Mouse (Mus musculus) gonadal fat pad, adult 2 months (tissue): Measurements from ENCODE around the gene Lmf2. TPM values are rescaled to one million over a fixed set of nuclear protein-coding genes. Genes with fewer than 3 reads are reported as not detected.

Experiments used
- DNase-seq: peaks from one replicate; pipeline ENCODE4 v3.0.0-alpha.2; 2012; ENCODE audit warnings: low read depth
- polyA plus RNA-seq: library from polyadenylated mRNA; depleted of rRNA; stranded (reverse); fragments of >200 nt; gene quantifications from 2 replicates; pipeline ENCODE4 v1.2.3, GENCODE M21; 2012; rRNA removed

Lmf2 gene
- 42.6 and 49.3 TPM in 2 replicates for polyA plus RNA-seq

DNA sequence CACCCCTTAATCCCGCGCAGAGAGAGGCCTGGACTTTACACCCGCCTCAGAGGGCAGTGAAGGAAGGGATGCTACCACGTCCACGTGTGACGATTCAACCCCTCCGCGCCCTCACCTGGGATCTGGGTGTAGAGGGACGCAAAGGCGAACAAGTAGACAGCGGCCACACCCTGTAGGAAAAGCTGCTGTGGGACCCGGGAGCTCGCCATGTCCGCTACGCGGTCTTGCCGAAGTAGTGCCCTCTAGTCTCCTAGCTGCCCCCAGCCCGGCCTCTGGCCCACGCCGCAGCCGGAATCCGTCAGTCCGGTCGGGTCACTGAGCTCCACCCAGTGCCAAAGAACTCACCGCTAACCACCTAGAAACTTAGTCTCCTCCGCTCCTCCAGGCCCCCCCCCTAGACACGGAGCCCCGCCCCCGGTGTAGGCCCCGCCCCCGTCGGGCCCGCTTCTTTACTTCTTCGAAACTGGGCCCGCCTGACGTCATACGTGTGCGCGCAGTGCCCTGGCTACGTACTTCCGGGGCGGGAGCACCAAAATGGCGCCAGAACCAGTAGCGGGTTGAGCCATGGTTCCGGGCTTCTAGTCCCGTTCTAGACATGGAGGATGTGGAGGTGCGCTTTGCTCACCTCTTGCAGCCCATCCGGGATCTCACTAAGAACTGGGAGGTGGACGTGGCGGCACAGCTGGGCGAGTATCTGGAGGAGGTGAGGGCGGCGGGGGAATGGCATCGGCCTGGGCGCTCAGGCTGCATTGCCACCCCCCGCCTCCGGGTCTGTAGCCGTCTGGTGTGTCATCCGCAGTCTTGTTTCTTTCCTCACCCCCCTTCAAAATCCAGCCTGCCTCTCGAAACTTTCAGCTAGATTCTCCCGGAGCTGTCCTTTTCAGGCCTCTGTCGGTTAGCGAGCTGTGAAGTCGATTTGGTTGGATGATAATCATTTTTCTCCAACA, at the start of gene Lmf2, which contains the start of gene Ncaph2:
Gene Lmf2, minus strand, starts transcription at position 419 of the 947 bp plus-strand sequence.
Gene Ncaph2, plus strand, starts transcription at position 479 of the 947 bp plus-strand sequence.
- DNase-seq, result peak; percentile 47

GRCm38 (mm10) chr15:89404831-89405623, 49.6 kb upstream of the Lmf2 start:
- DNase-seq, result no peak

DNA sequence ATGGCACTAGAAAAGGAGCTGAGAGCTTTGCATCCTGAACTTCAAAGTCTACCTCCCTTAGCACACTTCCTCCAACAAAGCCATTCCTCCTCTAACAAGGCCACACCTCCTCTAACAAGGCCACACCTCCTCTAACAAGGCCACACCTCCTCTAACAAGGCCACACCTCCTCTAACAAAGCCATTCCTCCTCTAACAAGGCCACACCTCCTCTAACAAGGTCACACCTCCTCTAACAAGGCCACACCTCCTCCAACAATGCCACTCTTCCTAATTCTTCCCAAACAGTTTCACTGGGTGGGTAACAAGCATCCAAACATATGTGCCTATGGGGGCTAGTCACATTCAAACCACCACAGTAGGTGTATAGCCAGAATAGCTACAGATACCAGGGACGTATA, 47.0 kb upstream of the Lmf2 start:
- DNase-seq, result no peak

- DNase-seq, result no peak
These were observed 44.3 kb upstream of the Lmf2 start for GRCm38 (mm10) chr15:89399716-89400115.

DNA sequence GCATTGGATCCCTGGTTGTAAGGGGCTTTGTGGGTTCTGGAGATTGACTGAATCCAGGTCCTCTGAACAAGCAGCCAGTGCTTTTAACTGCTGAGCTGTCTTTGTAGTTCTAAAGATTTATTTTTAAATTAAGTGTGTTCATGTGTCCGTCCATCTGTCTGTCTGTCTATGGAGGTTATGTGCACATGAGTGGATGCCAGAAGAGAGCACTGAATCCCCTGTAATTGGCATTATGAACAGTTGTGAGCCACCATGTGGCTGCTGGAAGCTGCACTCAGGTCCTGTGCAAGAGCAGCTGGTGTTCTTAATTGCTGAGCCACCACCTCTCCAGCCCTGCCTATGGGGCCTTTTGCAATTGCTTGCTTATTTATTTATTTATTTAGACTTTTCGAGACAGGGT, 42.7 kb upstream of the Lmf2 start:
- no peak for DNase-seq

GRCm38 (mm10) chr15:89396883-89397282, 41.4 kb upstream of the Lmf2 start:
- no peak for DNase-seq

GRCm38 (mm10) chr15:89390081-89390480, 34.6 kb upstream of the Lmf2 start:
- no peak for DNase-seq

GRCm38 (mm10) chr15:89387127-89387526, 31.7 kb upstream of the Lmf2 start:
- no peak for DNase-seq

DNA sequence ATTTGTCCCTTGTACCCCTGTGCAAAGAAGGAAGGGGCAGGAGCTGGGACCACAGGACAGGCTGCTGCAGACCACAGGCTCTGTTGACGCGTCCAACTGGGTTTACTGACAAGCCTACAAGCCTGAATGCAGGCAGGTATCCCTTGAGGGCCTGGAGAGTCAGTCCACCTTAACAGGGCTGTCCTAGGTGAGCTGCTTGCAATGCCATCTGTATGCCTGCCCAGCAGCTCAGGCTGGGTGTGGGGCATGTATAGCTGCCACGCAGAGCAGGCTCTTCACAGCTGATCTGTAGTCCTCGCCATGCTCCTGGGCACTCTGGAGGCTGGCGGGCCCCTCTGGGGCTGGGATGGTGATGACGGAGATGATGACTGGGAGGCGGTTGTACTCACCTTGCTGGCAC, 29.2 kb upstream of the Lmf2 start, which contains the start of gene Klhdc7b:
Gene Klhdc7b, plus strand, starts transcription at position 301 of the 400 bp plus-strand sequence.
- no peak for DNase-seq

DNA sequence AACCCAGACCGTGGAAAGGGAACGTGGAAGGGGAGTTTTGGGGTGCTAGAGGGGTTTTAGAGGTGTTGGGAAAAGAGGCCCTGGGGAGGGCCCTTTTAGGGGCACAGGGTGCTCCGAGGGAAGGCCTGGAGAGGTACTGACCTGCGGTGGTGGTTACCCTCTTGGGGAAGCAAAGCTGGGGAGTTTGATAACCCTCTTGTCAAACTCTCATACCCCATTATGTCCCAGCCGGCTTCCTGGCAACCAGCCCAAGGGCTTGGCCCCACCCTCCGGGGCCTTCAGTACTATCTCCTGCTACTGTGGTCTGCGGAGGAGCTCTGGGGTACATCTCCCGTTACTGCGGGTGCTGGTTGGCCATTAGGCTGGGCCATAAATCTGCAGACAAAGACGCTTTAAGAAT, 24.0 kb upstream of the Lmf2 start:
- no peak for DNase-seq

DNA sequence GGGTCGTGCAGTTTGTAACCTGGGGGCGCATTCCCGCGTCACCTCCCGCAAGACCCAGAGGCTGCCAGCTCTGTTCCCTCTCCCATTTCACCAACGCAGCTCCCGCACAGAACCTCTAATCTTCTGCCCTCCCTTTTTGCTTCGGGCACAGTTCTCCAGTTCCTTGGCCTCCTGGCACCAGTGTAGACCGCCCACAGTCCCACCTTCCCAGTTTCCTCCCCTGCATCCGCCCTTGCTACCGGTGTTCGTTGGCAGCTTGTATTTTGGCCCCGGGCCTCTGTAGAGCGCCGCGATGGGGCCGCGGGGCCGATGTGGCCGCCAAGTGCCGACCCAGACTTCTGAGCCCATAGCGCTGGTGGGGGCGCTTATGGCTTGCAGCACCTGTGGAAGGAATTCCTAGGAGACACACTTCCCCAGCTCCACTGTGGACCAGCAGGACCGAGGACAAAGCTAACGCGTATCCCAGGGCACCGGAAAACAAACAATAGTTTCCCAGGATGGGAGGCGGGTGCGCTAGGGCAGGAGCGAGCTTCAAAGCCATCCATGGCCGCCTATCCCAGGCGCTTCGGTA, 23.5 kb upstream of the Lmf2 start, which contains the start of gene Odf3b:
Gene Odf3b, minus strand, starts transcription at position 452 of the 571 bp plus-strand sequence.
- no peak for DNase-seq

DNA sequence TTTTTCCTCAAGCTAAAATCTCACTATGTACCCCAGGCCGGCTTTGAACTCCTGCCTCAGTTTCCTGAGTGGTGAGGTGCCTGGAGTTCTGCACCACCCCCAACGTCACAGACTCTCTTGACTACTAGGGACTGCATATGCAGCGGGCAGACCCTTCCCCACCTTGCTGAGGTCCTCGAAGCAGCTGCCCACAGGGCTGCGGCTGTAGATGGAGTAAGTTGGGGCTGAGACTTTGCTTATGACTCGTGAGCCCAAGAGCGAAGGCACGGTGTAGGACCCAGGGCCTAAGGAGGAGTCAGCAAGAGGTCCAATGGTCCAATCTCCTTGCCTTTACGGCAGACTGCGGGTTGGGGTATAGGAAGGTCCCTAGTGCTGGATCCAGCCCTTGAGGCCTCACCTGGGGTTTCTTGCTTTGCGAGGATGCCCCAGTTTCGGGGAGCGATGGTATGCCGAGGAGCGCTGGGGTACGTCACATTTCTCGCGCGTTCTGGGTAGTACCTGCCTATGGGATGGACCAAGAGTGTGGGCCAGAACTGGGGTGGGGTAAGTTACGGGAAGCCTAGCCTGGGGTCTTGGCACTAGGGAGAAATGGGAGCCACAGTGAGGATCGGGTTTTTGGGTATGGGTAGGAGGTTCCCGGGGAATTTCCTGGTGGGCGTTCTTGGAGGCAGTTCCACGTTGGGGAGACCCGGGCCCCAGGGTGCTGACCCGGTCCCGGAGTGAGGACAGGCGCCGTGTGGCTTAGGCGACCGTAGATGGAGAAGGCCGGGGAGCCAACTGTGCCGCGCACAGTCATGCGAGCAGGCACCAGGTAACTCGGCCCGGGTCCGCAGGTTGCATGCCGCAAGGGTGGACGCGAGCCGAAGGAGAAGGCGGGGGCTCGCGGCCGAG, 22.7 kb upstream of the Lmf2 start:
- DNase-seq, result no peak

DNA sequence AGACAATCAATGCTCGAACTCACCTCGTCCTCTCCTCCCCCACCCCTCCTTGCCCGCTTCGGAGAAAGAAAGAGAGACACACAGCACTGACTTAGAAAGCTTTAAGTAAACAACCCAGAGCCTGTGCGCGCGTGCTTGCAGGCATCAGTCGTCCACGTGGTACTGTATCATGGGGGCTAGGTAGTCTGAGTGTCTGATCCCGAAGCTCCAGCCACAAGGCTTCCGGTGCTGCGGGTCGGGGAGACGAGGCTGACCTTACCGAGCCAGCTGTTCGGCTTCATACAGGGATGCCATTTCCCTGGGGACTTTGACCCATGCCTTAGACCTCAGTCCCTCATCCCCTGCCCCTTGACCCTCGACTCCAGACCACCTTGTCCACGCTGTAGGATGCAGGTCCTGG, 21.9 kb upstream of the Lmf2 start:
- no peak for DNase-seq

- no peak for DNase-seq
These were observed 21.5 kb upstream of the Lmf2 start, which contains the start of gene Tymp for GRCm38 (mm10) chr15:89376957-89377356. Gene Tymp (minus strand): TSS chr15:89377039.

DNA sequence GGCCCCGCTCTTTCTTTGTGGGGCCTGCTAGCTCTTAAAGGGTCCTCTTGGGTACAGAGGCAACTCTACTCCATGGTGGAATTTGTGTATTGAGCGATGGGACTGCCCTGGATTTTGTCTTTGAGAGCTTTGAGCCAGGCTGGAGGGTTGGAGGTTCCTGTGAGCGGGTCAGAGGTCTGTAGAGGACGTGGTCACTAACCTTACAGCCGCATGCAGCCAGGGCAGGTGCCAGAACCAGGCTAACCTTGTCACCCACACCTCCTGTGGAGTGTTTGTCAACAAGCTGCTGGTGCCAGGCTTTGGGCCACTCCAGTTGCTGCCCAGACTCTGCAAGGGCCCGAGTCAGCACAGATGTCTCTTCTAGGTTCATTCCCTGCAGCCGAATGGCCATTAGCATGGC, 20.6 kb upstream of the Lmf2 start:
- DNase-seq, result no peak

GRCm38 (mm10) chr15:89374801-89375534, 19.5 kb upstream of the Lmf2 start:
- no peak for DNase-seq

GRCm38 (mm10) chr15:89374340-89374739, 18.9 kb upstream of the Lmf2 start:
- no peak for DNase-seq

GRCm38 (mm10) chr15:89373762-89374248, 18.3 kb upstream of the Lmf2 start, which contains the start of gene Sco2:
Gene Sco2 (minus strand): TSS chr15:89373846.
- DNase-seq, result peak; percentile 51

GRCm38 (mm10) chr15:89373027-89373761, 17.7 kb upstream of the Lmf2 start:
- DNase-seq, result peak; percentile 28
